14 mouse cellular contexts compared by ENCODE assay signal in the genomic region with DNA sequence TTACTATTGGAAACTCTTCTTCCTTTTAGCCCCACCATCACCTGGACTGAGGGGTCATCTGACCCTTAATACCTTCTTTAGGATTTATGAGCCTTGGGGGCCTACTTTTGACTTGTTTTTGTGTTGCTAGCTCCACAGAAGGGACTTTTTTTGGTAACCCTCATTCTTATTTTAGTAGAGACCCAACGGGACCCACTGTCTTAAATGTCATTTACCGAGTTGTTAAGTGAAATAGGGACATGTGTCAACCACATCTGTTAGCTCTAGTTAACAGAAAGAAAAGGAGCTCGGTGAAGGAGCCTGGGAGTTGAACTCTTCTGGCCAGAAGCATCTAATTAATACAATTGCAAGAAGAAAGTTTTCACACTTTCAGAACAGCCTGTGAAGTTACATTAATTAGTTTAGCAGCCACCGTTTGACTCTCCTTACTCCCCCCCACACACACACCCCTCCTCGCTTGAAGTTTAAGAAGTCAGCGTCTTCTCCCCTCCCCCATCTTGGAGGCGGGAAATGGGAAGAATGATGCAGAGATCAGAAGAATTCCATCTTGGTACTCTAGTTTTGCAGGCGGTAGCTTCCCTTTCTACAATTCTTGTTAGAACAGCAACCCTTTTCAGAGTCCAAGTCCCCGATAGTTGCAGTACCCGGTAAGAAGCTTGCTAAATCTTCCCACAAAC. TPM values are rescaled to one million over a fixed set of nuclear protein-coding genes. Genes with fewer than 3 reads are reported as not detected.
DNase-seq lines count a peak whose midpoint lies in the region; ATAC-seq and TF ChIP-seq lines count a peak whose summit lies in the region.
"Had no signal": no experiment of that assay in that cellular context is flagged by ENCODE, and none has a peak within 500 bp of the region (broad histone marks: within the 10 kb centered on the region; RNA-seq: fewer than 3 reads in every experiment).

No protein-coding gene starts in this region.

- no peak for TF ChIP-seq EP300 in lung, postnatal 0 days (IDR thresholded peaks at IDR 0.05)

- H3K4me1 ChIP-seq in forebrain, embryonic 15.5 days = peaks cover 35% of the 10 kb centered on the region
- H3K4me1 ChIP-seq in midbrain, embryonic 13.5 days (replicated peaks) = peaks cover 42% of the 10 kb centered on the region
- H3K4me1 ChIP-seq in kidney, embryonic 15.5 days = peaks cover 9% of the 10 kb centered on the region
- peaks cover 4% of the 10 kb centered on the region; the same call in 1 of the 2 replicates for H3K4me1 ChIP-seq in lung, postnatal 0 days (ENCODE audit: insufficient read depth, low read depth, low read length)

- H3K4me3 ChIP-seq in forebrain, embryonic 15.5 days = peak overlapping the region; percentile 47
- peak overlapping the region; percentile 54 for H3K4me3 ChIP-seq in midbrain, embryonic 13.5 days (replicated peaks)
- H3K4me3 ChIP-seq in kidney, embryonic 15.5 days (replicated peaks) = no peak overlapping the region
- H3K4me3 ChIP-seq in lung, postnatal 0 days (ENCODE audit: low read depth, low read length) = no peak overlapping the region

- peak overlapping the region; percentile 91 for H3K27ac ChIP-seq in forebrain, embryonic 15.5 days (replicated peaks)
- H3K27ac ChIP-seq in midbrain, embryonic 13.5 days = peak overlapping the region; percentile 92
- H3K27ac ChIP-seq in kidney, embryonic 15.5 days = no peak overlapping the region
- H3K27ac ChIP-seq in lung, postnatal 0 days (ENCODE audit: low read length) = no peak overlapping the region
- H3K27ac ChIP-seq: heart, embryonic 13.5 days had no signal

- peak overlapping the region; percentile 74 for H3K4me2 ChIP-seq in forebrain, embryonic 15.5 days (replicated peaks)
- peak overlapping the region; percentile 70 for H3K4me2 ChIP-seq in midbrain, embryonic 13.5 days (replicated peaks)
- H3K4me2 ChIP-seq in kidney, embryonic 15.5 days = no peak overlapping the region
- H3K4me2 ChIP-seq in lung, postnatal 0 days (replicated peaks; ENCODE audit: low read depth, low read length) = no peak overlapping the region
- H3K4me2 ChIP-seq: heart, embryonic 13.5 days had no signal

- no peaks in the 10 kb centered on the region for H3K36me3 ChIP-seq in forebrain, embryonic 15.5 days
- no peaks in the 10 kb centered on the region for H3K36me3 ChIP-seq in midbrain, embryonic 13.5 days
- H3K36me3 ChIP-seq in kidney, embryonic 15.5 days = no peaks in the 10 kb centered on the region
- no peaks in the 10 kb centered on the region for H3K36me3 ChIP-seq in lung, postnatal 0 days (ENCODE audit: insufficient read depth, low read length)
- H3K36me3 ChIP-seq: heart, embryonic 13.5 days had no signal

- H3K9me3 ChIP-seq in forebrain, embryonic 15.5 days = no peaks in the 10 kb centered on the region
- no peaks in the 10 kb centered on the region for H3K9me3 ChIP-seq in midbrain, embryonic 13.5 days
- H3K9me3 ChIP-seq in kidney, embryonic 15.5 days (replicated peaks) = no peaks in the 10 kb centered on the region
- no peaks in the 10 kb centered on the region for H3K9me3 ChIP-seq in lung, postnatal 0 days (ENCODE audit: low read length)
- H3K9me3 ChIP-seq: heart, embryonic 13.5 days had no signal

- WGBS in forebrain, embryonic 15.5 days = 5% methylated on average over 10 of the region's 10 CpGs
- 3% methylated on average over 10 of the region's 10 CpGs for WGBS in midbrain, embryonic 13.5 days
- 2% methylated on average over 10 of the region's 10 CpGs for WGBS in kidney, embryonic 15.5 days
- under 1% methylated on average over 10 of the region's 10 CpGs for WGBS in lung, postnatal 0 days

- no peak for TF ChIP-seq POLR2A in brain, embryonic 14.5 days (IDR thresholded peaks at IDR 0.05; ENCODE audit: borderline replicate concordance, extremely low read depth, insufficient read depth, insufficient read length, poor library complexity, severe bottlenecking)

- ATAC-seq in forebrain, embryonic 15.5 days (replicated peaks) = no peak
- no peak for ATAC-seq in midbrain, embryonic 13.5 days
- ATAC-seq in kidney, embryonic 15.5 days (replicated peaks; ENCODE audit: low FRiP score) = no peak
- no peak for ATAC-seq in lung, postnatal 0 days
- ATAC-seq: activated CD4-positive, CD25-positive, alpha-beta regulatory T cell, adult 4 months had no signal

- DNase-seq in brain, embryonic 14.5 days (ENCODE audit: low read depth) = peak; percentile 77
- DNase-seq in cerebellum, postnatal 10 days = peak; percentile 76 to 77
- DNase-seq in lung, postnatal 0 days (ENCODE audit: low spot score) = no peak
- no peak for DNase-seq in frontal cortex, postnatal 10 days (ENCODE audit: low spot score in 2 of 2)
- no peak for DNase-seq in heart, postnatal 4 days
- DNase-seq: kidney, adult 11 months; layer of hippocampus, adult 9-11 months; liver; thymus, postnatal 36 days had no signal

- no peak for TF ChIP-seq CTCF in brain, embryonic 14.5 days (IDR thresholded peaks at IDR 0.05; ENCODE audit: borderline replicate concordance, extremely low read depth, insufficient read depth, insufficient read length)
- TF ChIP-seq CTCF in lung, postnatal 0 days (IDR thresholded peaks at IDR 0.05) = no peak

- peak overlapping the region; percentile 56; the same call in 1 of the 2 replicates for H3K9ac ChIP-seq in forebrain, embryonic 15.5 days (replicated peaks)
- peak overlapping the region; percentile 88 for H3K9ac ChIP-seq in midbrain, embryonic 13.5 days (replicated peaks)
- no peak overlapping the region for H3K9ac ChIP-seq in kidney, embryonic 15.5 days
- no peak overlapping the region for H3K9ac ChIP-seq in lung, postnatal 0 days (replicated peaks; ENCODE audit: low read depth)
- H3K9ac ChIP-seq: heart, embryonic 13.5 days had no signal

- peaks cover 80% of the 10 kb centered on the region for H3K27me3 ChIP-seq in forebrain, embryonic 15.5 days
- peaks cover 91% of the 10 kb centered on the region for H3K27me3 ChIP-seq in midbrain, embryonic 13.5 days
- H3K27me3 ChIP-seq in kidney, embryonic 15.5 days = peaks cover 100% of the 10 kb centered on the region
- H3K27me3 ChIP-seq in lung, postnatal 0 days (replicated peaks; ENCODE audit: insufficient read depth, low read length) = peaks cover 81% of the 10 kb centered on the region

RNA-seq across cellular contexts. Expression of gene Zic1, which starts 14.3 kb away (rescaled TPM):
- 576 and 642 TPM in 2 replicates for polyA plus RNA-seq in brain, embryonic 14.5 days (2012; rRNA removed)
- polyA plus RNA-seq in forebrain, embryonic 15.5 days (2015; fragmentation: Nextera tagmentation; extraction: Ambion mirVana) = 9.6 and 9.8 TPM in 2 replicates
- 14.8 and 16.4 TPM in 2 replicates for polyA plus RNA-seq in midbrain, embryonic 13.5 days (2015; fragmentation: Nextera tagmentation; extraction: Ambion mirVana)
- not detected in 2 replicates for polyA plus RNA-seq in kidney, embryonic 15.5 days (2015; fragmentation: Nextera tagmentation; extraction: Ambion mirVana)
- not detected in 2 replicates for polyA plus RNA-seq in lung, postnatal 0 days (2015; fragmentation: Nextera tagmentation; extraction: Ambion mirVana)
- total RNA-seq in heart, postnatal 4 days (2021) = not detected
- polyA plus RNA-seq: activated CD4-positive, CD25-positive, alpha-beta regulatory T cell, adult 4 months; heart, embryonic 13.5 days had no signal

RNA-seq across cellular contexts. Expression of gene Zic4, which starts 17.7 kb away (rescaled TPM):
- polyA plus RNA-seq in brain, embryonic 14.5 days (2012; rRNA removed) = 89.6 and 91.1 TPM in 2 replicates
- 46.2 and 55.0 TPM in 2 replicates for polyA plus RNA-seq in forebrain, embryonic 15.5 days (2015; fragmentation: Nextera tagmentation; extraction: Ambion mirVana)
- 53.2 and 56.6 TPM in 2 replicates for polyA plus RNA-seq in midbrain, embryonic 13.5 days (2015; fragmentation: Nextera tagmentation; extraction: Ambion mirVana)
- polyA plus RNA-seq in kidney, embryonic 15.5 days (2015; fragmentation: Nextera tagmentation; extraction: Ambion mirVana) = not detected in 2 replicates
- not detected in 2 replicates for polyA plus RNA-seq in lung, postnatal 0 days (2015; fragmentation: Nextera tagmentation; extraction: Ambion mirVana)
- total RNA-seq in heart, postnatal 4 days (2021) = not detected
- polyA plus RNA-seq: activated CD4-positive, CD25-positive, alpha-beta regulatory T cell, adult 4 months; heart, embryonic 13.5 days had no signal

Comparison
In these comparisons a context has a peak if more than half of its experiments do, and no peak if none do; other contexts are left out.
1. DNase-seq: peak in brain, embryonic 14.5 days (single experiment) and cerebellum, postnatal 10 days (2 of 2); none in lung, postnatal 0 days (single experiment), frontal cortex, postnatal 10 days (0 of 2) and heart, postnatal 4 days (single experiment).
2. H3K27ac ChIP-seq: peak in forebrain, embryonic 15.5 days (single experiment) and midbrain, embryonic 13.5 days (single experiment); none in kidney, embryonic 15.5 days (single experiment) and lung, postnatal 0 days (single experiment).
3. H3K4me2 ChIP-seq: peak in forebrain, embryonic 15.5 days (single experiment) and midbrain, embryonic 13.5 days (single experiment); none in kidney, embryonic 15.5 days (single experiment) and lung, postnatal 0 days (single experiment).
4. H3K4me3 ChIP-seq: peak in forebrain, embryonic 15.5 days (single experiment) and midbrain, embryonic 13.5 days (single experiment); none in kidney, embryonic 15.5 days (single experiment) and lung, postnatal 0 days (single experiment).
5. H3K9ac ChIP-seq: peak in forebrain, embryonic 15.5 days (single experiment) and midbrain, embryonic 13.5 days (single experiment); none in kidney, embryonic 15.5 days (single experiment) and lung, postnatal 0 days (single experiment).
6. RNA of gene Zic1, which starts 14.3 kb away (polyA plus RNA-seq): 576 to 642 TPM in brain, embryonic 14.5 days; 14.8 to 16.4 TPM in midbrain, embryonic 13.5 days, 9.6 to 9.8 TPM in forebrain, embryonic 15.5 days, not detected in kidney, embryonic 15.5 days and not detected in lung, postnatal 0 days; every median in the first group is over 10 times any median in the second.
7. RNA of gene Zic4, which starts 17.7 kb away (polyA plus RNA-seq): 89.6 to 91.1 TPM in brain, embryonic 14.5 days, 46.2 to 55.0 TPM in forebrain, embryonic 15.5 days and 53.2 to 56.6 TPM in midbrain, embryonic 13.5 days; not detected in kidney, embryonic 15.5 days and not detected in lung, postnatal 0 days; every median in the first group is over 10 times any median in the second.